Mouse (Mus musculus) cerebellum, adult (tissue): ENCODE data around the gene Gtf3c5.

Experiments used
- ATAC-seq: cut with Nextera tagmentation; 2 replicates; pipeline ENCODE4 v1.9.2; 2017; ENCODE audit warnings: mild to moderate bottlenecking, moderate library complexity, mixed read lengths; ENCODE audit not compliant: insufficient number of reproducible peaks, low FRiP score, low TSS enrichment

Gtf3c5 gene

DNA sequence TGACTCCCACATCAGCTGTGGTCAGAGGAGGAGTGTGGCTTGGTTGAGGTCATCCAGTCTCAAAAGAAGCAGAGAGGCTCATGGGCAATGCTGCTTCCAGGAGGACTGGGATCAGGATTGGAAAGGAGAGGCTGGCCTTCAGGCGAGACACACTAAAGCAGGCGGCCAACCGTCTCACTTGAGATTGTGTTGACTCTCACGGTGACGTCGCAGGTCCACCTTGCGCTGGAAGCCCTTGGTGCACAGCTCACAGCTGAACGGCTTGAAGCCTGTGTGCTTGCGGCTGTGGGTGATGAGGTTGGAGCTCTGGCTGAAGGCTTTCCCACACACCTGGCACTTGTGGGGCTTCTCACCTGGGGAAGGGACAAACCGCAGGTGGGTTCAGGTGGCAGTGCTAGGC lies 26.3 kb upstream of the Gtf3c5 start:
- ATAC-seq, result no peak

DNA sequence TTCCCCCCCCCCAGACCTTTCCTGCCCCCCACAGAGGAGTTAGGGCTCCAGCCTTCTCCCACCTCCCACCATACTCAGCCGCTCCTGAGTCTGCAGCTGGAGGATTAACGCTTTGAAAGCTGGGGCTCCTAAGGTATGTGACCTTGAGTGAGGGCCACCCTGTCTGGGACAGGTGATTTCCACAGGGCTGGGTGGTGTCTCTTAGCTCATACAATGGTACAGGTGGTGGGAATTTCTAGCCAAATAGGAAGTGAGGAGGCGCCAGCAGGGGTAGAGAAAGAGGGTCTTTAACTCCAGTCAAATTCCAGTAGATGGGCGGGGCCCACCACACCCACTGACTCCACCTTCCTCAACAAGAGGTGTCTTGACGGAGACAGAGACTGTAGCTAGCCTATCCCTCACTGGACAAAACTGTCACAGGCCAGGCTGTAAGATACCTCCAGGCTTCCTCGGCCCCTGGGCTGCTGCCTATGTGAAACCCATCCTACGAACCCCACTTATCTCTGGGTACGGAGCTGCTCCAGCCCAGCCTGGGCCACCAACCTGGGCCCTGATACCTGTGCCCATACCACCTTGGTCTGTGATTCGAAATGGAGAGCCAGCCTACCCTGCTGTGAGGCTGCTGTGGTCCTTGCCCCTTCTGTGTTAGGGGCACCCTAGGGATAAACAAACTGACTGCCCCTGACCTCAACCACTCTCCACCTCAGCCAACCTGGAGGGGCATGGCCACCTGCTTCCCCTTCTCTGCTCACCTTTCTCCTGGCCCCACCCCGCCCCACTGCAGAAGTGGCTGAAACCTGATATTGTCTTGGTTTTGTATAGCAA lies 24.0 kb upstream of the Gtf3c5 start:
- ATAC-seq, result no peak

DNA sequence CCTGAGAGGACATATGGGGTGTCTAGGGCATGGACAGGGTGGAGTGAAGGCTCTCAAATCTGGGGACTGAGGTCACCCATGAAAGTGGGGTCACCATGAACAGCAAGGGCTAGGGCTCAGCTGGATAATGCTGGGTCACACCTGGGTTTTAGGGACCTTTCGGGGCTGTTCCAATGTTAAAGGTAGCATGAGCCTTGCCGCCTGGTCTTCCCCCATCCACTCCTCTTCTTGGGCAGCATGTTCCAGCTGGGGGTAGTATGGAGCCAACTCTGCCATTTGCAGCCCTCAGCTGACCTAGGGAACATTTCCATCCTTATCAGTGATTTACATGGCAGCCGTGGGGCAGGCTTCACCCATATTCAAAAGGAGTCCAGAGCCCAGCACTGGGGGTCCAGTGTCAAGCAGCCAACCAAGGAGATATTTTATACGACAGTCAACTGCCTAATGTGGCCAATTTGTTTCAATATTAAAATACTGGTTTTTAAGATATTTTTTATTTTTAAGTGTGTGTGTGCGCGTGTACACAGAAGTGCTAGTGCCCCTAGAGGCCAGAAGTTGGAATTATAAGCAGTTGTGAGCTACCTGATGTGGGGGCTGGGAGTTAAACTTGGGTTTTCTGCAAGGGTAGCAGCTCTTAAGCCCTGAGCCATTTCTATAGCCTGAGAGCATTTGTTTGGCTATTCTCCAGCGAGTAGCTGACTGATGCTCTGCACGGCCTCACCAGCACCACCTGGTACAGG lies 23.2 kb upstream of the Gtf3c5 start:
- no peak for ATAC-seq

DNA sequence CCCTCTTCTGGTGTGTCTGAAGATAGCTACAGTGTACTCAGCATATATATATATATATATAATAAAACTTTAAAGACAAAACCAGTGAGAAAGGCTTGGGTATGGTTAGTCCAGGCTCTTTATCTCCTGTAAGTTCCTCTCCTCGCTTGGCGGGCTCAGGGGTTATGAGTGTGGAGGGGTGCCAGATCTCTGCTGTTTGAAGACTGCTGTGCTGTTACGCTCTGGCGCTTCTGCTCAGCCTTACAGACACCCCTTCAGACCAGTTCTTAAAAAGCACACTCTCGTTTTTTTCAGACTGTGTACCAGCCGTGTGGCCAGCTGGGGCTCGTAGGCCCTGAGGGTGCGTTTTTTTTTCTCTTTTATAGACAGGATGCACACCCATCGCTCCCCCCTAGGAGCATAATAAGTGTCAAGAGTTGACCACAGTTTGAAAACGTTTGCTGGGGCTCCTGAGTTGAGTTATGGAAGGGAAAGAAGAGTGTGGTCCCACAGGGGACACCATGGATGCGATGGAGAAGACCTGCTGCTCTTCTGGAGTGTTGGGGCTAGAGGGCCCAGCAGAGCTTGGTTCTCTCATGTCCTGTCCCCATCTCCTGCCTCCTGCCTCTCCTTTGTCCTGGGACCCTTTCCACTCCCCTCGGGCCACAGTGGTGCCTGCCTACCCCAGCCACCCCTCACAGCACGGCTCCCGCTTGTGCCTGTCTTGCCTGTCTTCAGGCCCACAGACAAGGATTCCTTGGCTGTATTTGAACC lies 22.4 kb upstream of the Gtf3c5 start:
- ATAC-seq, result no peak

DNA sequence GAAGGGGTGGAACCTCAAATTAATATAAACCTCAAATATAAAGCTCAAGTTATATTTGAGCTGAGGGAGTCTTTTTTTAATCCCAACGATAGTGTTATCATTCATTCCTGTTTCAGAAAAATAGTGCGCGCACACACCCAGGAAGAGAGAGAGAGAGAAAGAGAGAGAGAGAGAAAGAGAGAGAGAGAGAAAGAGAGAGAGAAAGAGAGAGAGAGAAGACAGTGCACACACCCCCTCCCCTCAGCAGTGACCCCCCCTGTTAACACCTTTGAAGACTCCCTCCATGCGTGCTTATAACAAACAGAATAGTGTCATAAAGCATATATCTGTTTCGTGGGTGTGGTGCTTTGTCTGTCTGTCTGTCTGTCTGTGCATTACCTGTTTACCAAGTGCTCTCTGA lies 20.0 kb upstream of the Gtf3c5 start:
- ATAC-seq, result no peak

DNA sequence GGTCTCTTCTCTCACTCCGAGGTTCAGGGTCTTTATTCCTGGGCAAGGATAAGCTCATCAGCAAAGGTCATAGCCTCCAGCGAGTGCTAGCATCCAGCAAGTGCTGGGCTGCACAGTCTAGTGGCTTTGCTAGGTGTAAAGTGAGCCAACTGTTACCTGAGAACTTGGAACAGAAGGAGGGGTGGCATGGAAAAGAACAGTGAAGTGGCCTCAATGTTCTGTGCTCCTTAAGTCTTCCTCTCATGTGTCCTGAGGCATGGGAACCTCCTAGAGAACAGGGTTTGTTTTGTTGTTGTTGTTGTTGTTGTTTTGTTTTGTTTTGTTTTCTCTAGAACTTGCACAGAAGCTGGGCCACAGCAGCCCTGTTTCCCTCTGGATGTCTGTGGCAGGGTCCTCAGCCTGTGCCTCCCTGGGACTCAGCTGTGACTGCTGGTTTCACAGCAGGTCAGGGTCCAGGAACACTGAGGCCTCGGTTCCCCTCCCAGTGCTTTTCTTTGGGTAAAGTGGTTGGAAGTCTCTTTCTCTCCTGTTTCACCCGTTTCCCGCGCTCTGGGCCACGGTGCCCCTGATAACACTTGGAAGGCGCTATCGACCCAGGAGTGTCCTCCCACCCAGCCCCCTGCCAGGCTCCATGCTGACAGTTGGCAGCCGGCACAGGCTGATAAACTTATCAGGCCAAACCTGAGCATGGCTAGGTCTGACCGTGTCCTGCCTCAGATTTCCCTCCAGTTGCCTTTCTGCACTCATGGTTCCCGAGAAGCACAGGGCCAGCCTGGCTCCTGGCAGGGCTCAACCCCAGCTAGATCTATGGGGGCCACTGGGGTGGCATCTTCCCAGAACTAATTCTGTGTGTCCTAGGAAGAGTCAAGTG lies 18.4 kb upstream of the Gtf3c5 start:
- no peak for ATAC-seq

DNA sequence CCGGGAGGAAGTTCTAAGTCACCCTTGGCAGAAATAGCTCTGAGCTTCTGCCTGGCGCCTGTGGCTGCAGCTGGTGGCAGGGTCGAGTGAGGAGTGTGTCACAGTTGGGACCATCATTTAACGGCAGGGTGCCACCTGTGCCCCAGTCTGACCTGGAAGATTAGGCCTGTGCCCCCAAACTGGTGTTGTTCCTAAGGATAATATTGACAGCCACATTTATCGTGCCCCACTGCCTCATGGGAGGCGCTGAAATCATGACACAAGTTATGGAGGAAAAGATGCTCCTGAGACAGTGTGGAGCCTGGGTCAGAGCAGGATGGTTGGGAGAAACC lies 16.0 kb upstream of the Gtf3c5 start:
- no peak for ATAC-seq

DNA sequence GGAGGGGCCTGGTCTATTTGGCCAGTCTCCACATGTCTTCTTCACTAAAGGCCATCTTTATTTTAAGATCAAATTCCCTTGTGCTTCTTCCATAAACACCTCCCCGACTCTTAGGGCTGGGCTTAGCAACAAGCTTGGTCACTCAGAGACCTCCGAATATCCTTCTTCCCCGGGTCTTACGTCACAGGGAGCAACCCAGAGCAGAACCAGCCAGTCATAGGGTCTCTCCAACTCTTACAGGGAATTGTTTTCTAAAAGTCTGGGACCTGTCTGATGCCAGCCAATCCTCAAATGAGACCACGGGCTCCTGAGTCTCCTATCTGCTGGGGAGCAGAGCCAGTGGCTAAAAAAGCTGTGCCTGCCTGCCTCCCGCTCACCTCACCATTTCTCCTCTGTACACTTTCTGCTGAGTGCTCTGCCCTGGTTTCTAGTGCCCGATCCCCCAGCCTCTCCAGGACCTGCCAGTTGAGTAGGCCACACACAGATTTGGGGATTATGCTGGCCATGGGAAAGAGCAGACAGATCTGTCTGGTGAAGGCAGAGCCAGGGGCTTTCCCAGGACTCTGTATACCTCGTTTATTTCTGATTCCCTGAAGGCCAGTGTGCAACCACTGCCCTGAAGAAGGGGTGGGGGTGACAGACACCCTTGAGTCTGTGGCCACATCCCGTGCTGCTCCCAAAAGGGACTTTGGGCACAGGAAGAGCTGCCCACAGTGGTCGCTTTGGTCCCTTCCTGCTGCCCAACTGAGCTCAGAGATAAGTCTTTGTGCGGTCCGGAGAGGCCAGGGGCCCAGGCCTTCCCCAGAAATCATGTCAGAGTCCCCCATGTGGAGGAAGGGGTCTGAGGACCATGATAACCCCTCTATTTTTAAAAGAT lies 15.4 kb upstream of the Gtf3c5 start:
- no peak for ATAC-seq

DNA sequence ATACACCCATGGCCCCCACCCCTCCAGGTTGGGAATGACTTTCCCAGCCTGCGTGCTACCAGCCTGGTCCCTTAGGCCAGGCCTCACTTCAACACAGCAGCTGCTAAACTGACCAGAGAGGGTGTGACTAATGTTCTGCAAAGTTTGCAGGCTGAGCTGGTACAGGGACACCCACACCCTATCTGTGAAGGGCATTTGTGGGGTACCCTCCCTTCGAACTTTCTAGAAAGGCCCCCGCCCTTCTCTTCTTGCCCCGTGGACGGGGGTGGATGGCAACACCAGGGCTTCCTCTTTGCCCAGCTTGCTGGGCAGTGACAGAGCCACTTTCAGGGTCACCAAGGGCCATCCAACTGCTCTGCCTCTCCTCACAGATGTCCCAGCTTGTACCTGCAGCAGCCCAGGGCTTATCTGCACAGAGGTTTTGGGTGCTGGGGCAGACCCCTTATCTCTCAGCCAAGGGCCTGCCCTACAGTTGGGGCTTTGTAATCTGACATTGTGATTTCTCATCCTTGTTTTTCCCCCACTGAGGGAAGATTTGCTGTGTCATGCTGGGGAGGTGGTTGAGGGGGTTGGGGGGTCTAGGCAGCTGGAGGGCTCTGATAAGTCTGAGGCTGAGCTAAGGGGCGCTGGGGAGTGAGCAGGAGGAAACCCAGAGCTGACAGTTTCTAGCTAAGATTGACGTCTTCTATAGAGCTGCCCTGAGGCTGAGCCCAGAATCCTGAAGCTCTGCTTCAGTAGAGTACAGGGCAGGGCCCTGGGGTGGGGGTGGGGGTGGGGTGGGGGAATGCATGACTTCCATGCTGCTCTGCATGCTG lies 14.4 kb upstream of the Gtf3c5 start:
- ATAC-seq, result no peak

DNA sequence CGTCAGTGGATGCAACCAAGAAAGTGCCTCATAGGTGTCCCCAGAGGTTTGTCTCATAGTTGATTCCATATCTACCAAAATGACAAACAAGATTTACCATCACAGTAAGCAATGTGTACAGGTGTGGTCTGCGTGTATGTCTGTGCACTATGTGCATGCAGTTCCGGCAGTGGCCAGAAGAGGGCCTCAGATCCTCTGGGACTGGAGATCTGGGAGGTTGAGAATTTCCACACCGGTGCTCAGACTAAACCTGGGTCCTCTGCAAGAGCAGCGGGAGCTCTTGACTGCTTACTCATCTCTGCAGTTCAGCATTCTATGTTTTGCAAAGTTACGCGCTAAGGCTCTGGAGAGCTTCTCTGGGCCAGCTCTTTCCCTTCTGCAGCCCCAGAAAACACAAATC lies 13.4 kb upstream of the Gtf3c5 start:
- ATAC-seq, result no peak

DNA sequence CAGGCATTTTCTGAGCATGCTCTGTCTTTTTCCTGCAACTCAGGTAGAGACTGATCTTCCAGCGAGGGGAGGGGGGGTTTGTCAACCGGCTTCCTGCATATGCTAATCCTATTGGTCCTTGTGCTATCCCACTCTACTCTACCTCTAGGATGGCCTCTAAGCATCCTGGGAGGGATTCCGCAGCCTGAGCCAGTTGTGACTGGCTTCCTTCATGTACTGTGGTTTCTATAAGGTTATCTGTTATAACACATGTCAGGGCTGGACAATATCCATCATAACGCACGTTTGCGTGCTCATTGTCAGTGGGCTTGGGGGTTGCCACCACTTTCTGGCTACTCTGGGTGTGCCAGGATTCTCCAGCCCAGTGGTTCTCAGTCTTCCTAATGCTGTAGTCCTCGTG lies 12.5 kb upstream of the Gtf3c5 start:
- ATAC-seq, result no peak

DNA sequence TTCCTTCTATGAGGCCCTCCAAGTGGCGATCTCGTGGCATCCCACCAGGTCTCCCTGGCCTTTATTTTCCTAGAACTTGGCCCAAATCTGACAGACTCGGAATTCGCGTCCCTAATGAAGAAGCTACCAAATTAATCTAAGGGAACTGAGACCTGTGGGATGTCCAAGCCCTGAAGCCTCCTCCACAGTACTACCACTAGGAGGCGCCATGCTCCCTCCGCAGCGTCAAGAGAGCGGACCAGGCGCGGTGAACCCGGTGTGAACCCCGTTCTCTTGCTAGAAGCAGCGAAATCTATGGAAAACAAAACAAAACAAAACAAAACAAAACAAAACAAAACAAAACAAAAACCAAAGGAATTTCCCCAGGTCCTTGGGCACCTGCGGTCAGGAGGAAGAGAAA lies 9.3 kb upstream of the Gtf3c5 start:
- no peak for ATAC-seq

DNA sequence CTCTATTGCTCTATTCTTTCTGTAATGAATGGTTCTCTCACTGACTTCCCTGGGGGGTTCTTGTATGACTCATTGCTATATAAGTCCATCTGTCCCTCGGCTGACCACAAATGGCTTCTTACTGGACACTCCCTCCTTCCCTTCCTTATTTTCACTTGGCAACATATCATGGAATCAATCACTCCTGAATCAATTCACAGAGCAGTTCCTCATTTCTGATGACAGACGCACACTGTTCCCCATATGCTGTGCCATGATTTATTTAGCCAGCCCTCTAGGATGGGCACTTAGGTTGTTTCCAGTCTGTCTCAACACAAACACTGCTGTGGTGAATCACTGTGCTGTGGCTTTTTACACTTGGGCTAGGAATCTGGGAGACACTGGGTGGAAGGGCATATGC lies 7.9 kb upstream of the Gtf3c5 start:
- no peak for ATAC-seq

DNA sequence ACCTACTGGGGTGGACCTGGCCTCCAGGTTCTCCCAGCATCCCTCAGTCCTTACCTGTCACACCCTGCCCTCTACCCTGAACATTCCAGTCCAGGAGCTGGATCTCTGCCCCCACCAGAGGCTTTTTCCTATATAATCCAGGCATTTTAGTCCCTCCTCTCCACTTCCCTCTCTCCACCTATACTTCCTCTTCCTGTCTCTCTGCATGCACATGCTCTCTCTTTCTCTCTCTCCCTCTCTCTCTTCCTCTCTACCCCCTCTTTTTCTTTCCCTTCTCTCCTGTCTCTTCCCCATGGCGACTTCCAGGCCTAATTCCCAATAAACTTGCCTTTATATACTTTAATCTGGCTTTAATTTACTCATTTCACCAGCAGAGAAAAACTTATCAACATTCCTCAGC lies 5.0 kb upstream of the Gtf3c5 start:
- no peak for ATAC-seq

DNA sequence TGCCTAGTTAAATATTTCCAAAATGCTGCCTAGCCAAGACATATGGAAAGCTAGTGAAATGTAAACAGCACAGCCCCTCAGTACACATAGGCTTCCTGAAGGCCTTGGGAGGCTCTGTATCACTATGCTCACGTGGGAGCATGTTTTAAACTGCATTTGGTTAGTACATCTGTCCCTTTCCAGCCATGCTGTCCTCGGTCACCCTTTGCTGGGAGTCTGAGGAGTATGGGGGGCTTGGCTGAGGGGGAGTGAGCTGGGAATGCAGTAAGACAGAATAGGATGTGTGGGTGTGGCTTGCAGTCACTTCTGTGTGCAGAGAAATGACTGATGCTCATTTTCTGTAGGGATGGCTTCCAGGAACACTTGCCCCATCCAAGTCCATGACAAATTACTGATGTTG lies 2.2 kb upstream of the Gtf3c5 start:
- ATAC-seq, result no peak

DNA sequence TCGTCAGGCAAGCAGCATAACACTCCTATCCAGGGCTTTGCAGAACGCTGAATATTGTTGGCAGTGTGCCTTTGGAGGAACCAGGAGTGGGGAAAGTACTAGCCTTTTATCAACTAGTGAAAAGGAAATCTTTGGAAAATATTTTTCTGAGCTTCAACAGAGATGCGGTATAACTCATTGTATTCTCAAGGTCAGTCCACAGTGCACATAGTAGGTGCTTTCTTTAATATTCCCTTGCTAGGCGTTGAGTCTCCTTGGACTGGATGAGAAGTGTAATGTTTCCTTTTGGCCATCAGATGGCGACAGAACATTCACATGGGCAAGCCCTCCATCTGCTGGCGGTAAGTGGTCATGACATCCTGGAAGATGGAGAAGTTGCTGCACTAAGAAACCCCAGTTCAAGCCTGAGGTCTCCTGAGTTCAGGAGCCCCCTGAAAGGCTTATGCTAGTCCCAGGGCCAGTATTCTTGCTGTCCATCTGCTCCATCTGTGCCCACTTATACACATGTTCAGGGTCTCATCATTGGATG lies 1.6 kb upstream of the Gtf3c5 start:
- ATAC-seq, result peak; percentile 37; the same call in 1 of the 2 replicates

DNA sequence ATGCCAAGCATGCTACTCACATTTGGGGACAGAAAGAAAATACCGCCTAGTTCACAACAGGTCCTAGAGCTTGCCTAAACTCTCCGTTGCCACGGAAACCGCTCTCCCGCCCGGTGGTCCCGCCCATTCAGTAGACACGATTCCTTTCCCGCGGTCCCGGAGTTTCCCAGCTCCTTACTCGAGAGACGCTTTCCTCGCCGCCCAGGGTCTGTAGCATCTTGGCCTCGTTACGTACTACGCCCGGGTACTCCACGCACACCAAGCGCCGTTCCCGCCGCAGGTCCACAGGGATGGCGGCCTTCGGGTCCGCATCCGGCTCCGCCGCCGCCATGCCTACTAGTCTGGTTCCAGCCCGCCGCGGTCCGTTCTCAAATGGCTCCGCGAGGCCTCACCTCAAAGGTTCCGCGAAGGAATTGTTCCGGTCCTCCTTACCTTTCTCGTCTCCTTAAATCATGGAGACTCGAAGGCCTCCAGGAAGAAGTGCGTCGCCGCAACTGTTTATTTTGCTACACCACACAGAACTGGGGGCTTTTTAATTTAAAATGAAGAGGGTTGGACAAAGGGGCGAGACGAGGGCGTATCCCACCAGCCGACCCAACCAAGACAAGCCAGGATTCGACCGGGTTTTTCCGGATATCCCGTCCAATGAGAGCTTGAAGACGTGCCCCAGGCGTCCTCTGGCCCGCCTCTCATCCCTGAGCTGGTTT lies 751 bp downstream of the Gtf3c5 start:
- ATAC-seq, result peak; percentile 80

DNA sequence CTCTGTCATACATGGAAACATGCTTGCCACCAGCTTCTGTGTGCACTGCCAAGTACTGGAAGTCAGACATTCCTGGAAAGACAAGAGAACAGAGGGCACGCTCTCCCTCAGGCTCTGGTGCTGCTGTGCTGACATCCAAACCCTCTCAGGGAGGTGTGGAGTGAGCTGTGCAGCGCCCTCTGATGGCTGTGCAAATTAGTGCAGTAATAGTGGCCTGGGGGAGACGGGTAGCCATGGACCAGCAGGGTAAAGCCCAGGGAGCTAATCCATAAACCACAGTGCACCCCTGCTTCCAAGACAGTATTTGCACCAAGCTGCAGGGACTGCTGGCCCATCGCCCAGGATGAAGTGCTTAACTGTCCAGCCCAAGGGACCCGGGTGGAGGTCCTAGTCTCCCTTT lies 5.5 kb downstream of the Gtf3c5 start:
- ATAC-seq, result no peak
